Mouse (Mus musculus): ENCODE measurements around the gene Dennd1a. TPM values are rescaled to one million over a fixed set of nuclear protein-coding genes. Genes with fewer than 3 reads are reported as not detected.
A peak's percentile ranks its signal among the peaks of the same experiment; 100 is the strongest.

Gene Dennd1a
- polyA plus RNA-seq, 1 experiment from 2014 or later: 12.3 TPM

GRCm38 (mm10) chr2:37872791-37873190 lies 414.4 kb downstream of the Dennd1a start:
- 64% methylated on average over 4 of the region's 4 CpGs for WGBS
- no peak for ATAC-seq (ENCODE audit: insufficient number of reproducible peaks, low FRiP score, low TSS enrichment, low read depth)

DNA sequence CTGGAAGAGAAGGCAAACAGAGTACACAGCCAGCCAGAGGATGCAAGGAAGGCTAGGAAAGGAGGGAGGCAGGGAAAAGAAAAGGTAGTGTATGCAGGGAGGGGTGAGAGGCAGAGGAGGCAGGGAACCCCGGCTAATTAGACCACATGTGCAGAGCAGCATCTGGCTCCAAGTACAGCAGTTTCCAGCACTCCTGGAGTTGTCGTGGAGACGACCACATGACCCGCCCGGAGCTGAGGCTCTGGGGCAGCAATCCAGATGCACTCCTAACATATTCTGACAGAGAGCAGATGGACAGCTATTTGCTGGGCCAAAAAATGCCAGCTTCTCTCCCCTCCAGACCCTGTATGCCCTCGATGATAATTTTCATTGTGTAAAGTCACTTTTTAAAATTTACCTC lies 417.6 kb downstream of the Dennd1a start:
- H3K27ac ChIP-seq (replicated peaks; ENCODE audit: low read depth, low read length): no peak overlapping the region

More at GRCm38 (mm10) chr2:37872791-37873190, 414.4 kb downstream of the Dennd1a start:
- no peak overlapping the region for H3K4me3 ChIP-seq (ENCODE audit: low read depth, low read length)
- no peak overlapping the region for H3K27ac ChIP-seq (replicated peaks; ENCODE audit: low read depth, low read length)
- H3K36me3 ChIP-seq (ENCODE audit: control insufficient read depth, insufficient read depth, low read length): no peaks in the 10 kb centered on the region
- H3K9me3 ChIP-seq (ENCODE audit: control insufficient read depth, low read length): no peaks in the 10 kb centered on the region
- no peak overlapping the region for H3K4me2 ChIP-seq (ENCODE audit: low read depth, severe bottlenecking)
- H3K4me1 ChIP-seq (ENCODE audit: control insufficient read depth, insufficient read depth, low read length): peaks cover 7% of the 10 kb centered on the region
- no peak overlapping the region for H3K9ac ChIP-seq (ENCODE audit: low read length)
- no peak for DNase-seq (ENCODE audit: low spot score)
- H3K27me3 ChIP-seq (ENCODE audit: control insufficient read depth, insufficient read depth, low read length): no peaks in the 10 kb centered on the region

GRCm38 (mm10) chr2:37867387-37867786 lies 419.8 kb downstream of the Dennd1a start:
- no peak overlapping the region for H3K27ac ChIP-seq (replicated peaks; ENCODE audit: low read depth, low read length)
- H3K36me3 ChIP-seq (ENCODE audit: control insufficient read depth, insufficient read depth, low read length): no peaks in the 10 kb centered on the region
- 74% methylated on average over 5 of the region's 5 CpGs for WGBS
- ATAC-seq (ENCODE audit: insufficient number of reproducible peaks, low FRiP score, low TSS enrichment, low read depth): no peak
- no peak overlapping the region for H3K4me3 ChIP-seq (ENCODE audit: low read depth, low read length)
- H3K9me3 ChIP-seq (ENCODE audit: control insufficient read depth, low read length): no peaks in the 10 kb centered on the region
- H3K27me3 ChIP-seq (ENCODE audit: control insufficient read depth, insufficient read depth, low read length): no peaks in the 10 kb centered on the region
- DNase-seq (ENCODE audit: low spot score): no peak
- peaks cover 7% of the 10 kb centered on the region for H3K4me1 ChIP-seq (ENCODE audit: control insufficient read depth, insufficient read depth, low read length)
- H3K9ac ChIP-seq (ENCODE audit: low read length): no peak overlapping the region
- H3K4me2 ChIP-seq (ENCODE audit: low read depth, severe bottlenecking): no peak overlapping the region

More for the DNA sequence above, 417.6 kb downstream of the Dennd1a start:
- ATAC-seq (ENCODE audit: insufficient number of reproducible peaks, low FRiP score, low TSS enrichment, low read depth): peak; percentile 77
- WGBS: 15% methylated on average over 6 of the region's 6 CpGs
- DNase-seq (ENCODE audit: low spot score): peak; percentile 75
- Histone ChIP-seq H3K4me2 (ENCODE audit: low read depth, severe bottlenecking) (no peak overlapping the region), H3K9me3 (ENCODE audit: control insufficient read depth, low read length) (no peaks in the 10 kb centered on the region), H3K4me1 (ENCODE audit: control insufficient read depth, insufficient read depth, low read length) (peaks cover 7% of the 10 kb centered on the region), H3K27me3 (ENCODE audit: control insufficient read depth, insufficient read depth, low read length) (no peaks in the 10 kb centered on the region), H3K4me3 (ENCODE audit: low read depth, low read length) (no peak overlapping the region), H3K9ac (ENCODE audit: low read length) (no peak overlapping the region), H3K36me3 (ENCODE audit: control insufficient read depth, insufficient read depth, low read length) (no peaks in the 10 kb centered on the region)

DNA sequence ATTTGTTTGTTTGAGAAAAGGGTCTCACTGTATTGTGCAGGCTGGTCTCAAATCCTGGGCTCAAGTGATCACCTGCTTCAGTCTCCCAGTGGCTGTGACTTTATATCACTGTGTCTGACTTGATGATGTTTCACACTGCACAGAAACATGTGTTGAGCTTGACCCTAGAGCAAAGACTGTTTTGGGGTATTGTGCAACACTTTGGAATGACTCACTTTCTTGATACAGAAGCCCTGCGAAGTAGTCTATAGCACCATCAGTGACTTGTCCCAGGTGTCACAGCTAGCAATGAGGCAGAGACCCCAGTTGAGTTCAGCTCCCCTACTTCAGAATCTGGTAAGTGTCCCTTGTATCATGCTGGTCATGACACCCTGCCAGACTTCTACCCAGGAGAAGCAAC lies 429.7 kb downstream of the Dennd1a start:
- H3K9me3 ChIP-seq (ENCODE audit: control insufficient read depth, low read length): no peaks in the 10 kb centered on the region

GRCm38 (mm10) chr2:37856955-37857354 lies 430.2 kb downstream of the Dennd1a start:
- no peaks in the 10 kb centered on the region for H3K9me3 ChIP-seq (ENCODE audit: control insufficient read depth, low read length)
- WGBS: 93% methylated on average over 3 of the region's 3 CpGs
- no peak overlapping the region for H3K9ac ChIP-seq (ENCODE audit: low read length)
- no peak overlapping the region for H3K27ac ChIP-seq (replicated peaks; ENCODE audit: low read depth, low read length)
- no peaks in the 10 kb centered on the region; the same call in 1 of the 2 replicates for H3K4me1 ChIP-seq (ENCODE audit: control insufficient read depth, insufficient read depth, low read length)
- ATAC-seq (ENCODE audit: insufficient number of reproducible peaks, low FRiP score, low TSS enrichment, low read depth) (no peak), DNase-seq (ENCODE audit: low spot score) (no peak)
- no peak overlapping the region for H3K4me3 ChIP-seq (ENCODE audit: low read depth, low read length)
- no peak overlapping the region for H3K4me2 ChIP-seq (ENCODE audit: low read depth, severe bottlenecking)
- H3K36me3 ChIP-seq (ENCODE audit: control insufficient read depth, insufficient read depth, low read length): no peaks in the 10 kb centered on the region
- no peaks in the 10 kb centered on the region for H3K27me3 ChIP-seq (ENCODE audit: control insufficient read depth, insufficient read depth, low read length)

More for the DNA sequence above, 429.7 kb downstream of the Dennd1a start:
- Histone ChIP-seq H3K4me3 (ENCODE audit: low read depth, low read length) (no peak overlapping the region), H3K4me1 (ENCODE audit: control insufficient read depth, insufficient read depth, low read length) (no peaks in the 10 kb centered on the region; the same call in 1 of the 2 replicates), H3K9ac (ENCODE audit: low read length) (no peak overlapping the region), H3K27ac (replicated peaks; ENCODE audit: low read depth, low read length) (no peak overlapping the region), H3K4me2 (ENCODE audit: low read depth, severe bottlenecking) (no peak overlapping the region), H3K36me3 (ENCODE audit: control insufficient read depth, insufficient read depth, low read length) (no peaks in the 10 kb centered on the region), H3K27me3 (ENCODE audit: control insufficient read depth, insufficient read depth, low read length) (no peaks in the 10 kb centered on the region)
- no peak for DNase-seq (ENCODE audit: low spot score)
- no peak for ATAC-seq (ENCODE audit: insufficient number of reproducible peaks, low FRiP score, low TSS enrichment, low read depth)
- 89% methylated on average over 1 of the region's 1 CpGs for WGBS

- Histone ChIP-seq H3K4me3 (ENCODE audit: low read depth, low read length) (no peak overlapping the region), H3K36me3 (ENCODE audit: control insufficient read depth, insufficient read depth, low read length) (no peaks in the 10 kb centered on the region), H3K27me3 (ENCODE audit: control insufficient read depth, insufficient read depth, low read length) (no peaks in the 10 kb centered on the region), H3K27ac (replicated peaks; ENCODE audit: low read depth, low read length) (no peak overlapping the region), H3K4me2 (ENCODE audit: low read depth, severe bottlenecking) (no peak overlapping the region), H3K9ac (ENCODE audit: low read length) (no peak overlapping the region), H3K4me1 (ENCODE audit: control insufficient read depth, insufficient read depth, low read length) (no peaks in the 10 kb centered on the region; the same call in 1 of the 2 replicates), H3K9me3 (ENCODE audit: control insufficient read depth, low read length) (no peaks in the 10 kb centered on the region)
- 69% methylated on average over 2 of the region's 2 CpGs for WGBS
- DNase-seq (ENCODE audit: low spot score): no peak
- no peak for ATAC-seq (ENCODE audit: insufficient number of reproducible peaks, low FRiP score, low TSS enrichment, low read depth)
These were observed 432.0 kb downstream of the Dennd1a start for GRCm38 (mm10) chr2:37855226-37855625.

GRCm38 (mm10) chr2:37853878-37854435 lies 433.2 kb downstream of the Dennd1a start:
- Histone ChIP-seq H3K4me2 (ENCODE audit: low read depth, severe bottlenecking) (no peak overlapping the region), H3K9me3 (ENCODE audit: control insufficient read depth, low read length) (no peaks in the 10 kb centered on the region), H3K27ac (replicated peaks; ENCODE audit: low read depth, low read length) (no peak overlapping the region), H3K27me3 (ENCODE audit: control insufficient read depth, insufficient read depth, low read length) (no peaks in the 10 kb centered on the region), H3K9ac (ENCODE audit: low read length) (no peak overlapping the region), H3K4me3 (ENCODE audit: low read depth, low read length) (no peak overlapping the region), H3K4me1 (ENCODE audit: control insufficient read depth, insufficient read depth, low read length) (no peaks in the 10 kb centered on the region; the same call in 1 of the 2 replicates), H3K36me3 (ENCODE audit: control insufficient read depth, insufficient read depth, low read length) (no peaks in the 10 kb centered on the region)
- no peak for ATAC-seq (ENCODE audit: insufficient number of reproducible peaks, low FRiP score, low TSS enrichment, low read depth)
- 56% methylated on average over 1 of the region's 1 CpGs for WGBS
- DNase-seq (ENCODE audit: low spot score): no peak

GRCm38 (mm10) chr2:37850626-37851025 lies 436.6 kb downstream of the Dennd1a start:
- WGBS: 91% methylated on average over 1 of the region's 1 CpGs
- Histone ChIP-seq H3K27me3 (ENCODE audit: control insufficient read depth, insufficient read depth, low read length) (no peaks in the 10 kb centered on the region), H3K36me3 (ENCODE audit: control insufficient read depth, insufficient read depth, low read length) (no peaks in the 10 kb centered on the region), H3K4me3 (ENCODE audit: low read depth, low read length) (no peak overlapping the region), H3K9me3 (ENCODE audit: control insufficient read depth, low read length) (no peaks in the 10 kb centered on the region), H3K4me1 (ENCODE audit: control insufficient read depth, insufficient read depth, low read length) (no peaks in the 10 kb centered on the region; the same call in 1 of the 2 replicates), H3K9ac (ENCODE audit: low read length) (no peak overlapping the region), H3K27ac (replicated peaks; ENCODE audit: low read depth, low read length) (no peak overlapping the region), H3K4me2 (ENCODE audit: low read depth, severe bottlenecking) (no peak overlapping the region; the same call in 1 of the 2 replicates)
- no peak for ATAC-seq (ENCODE audit: insufficient number of reproducible peaks, low FRiP score, low TSS enrichment, low read depth)
- DNase-seq (ENCODE audit: low spot score): no peak

DNA sequence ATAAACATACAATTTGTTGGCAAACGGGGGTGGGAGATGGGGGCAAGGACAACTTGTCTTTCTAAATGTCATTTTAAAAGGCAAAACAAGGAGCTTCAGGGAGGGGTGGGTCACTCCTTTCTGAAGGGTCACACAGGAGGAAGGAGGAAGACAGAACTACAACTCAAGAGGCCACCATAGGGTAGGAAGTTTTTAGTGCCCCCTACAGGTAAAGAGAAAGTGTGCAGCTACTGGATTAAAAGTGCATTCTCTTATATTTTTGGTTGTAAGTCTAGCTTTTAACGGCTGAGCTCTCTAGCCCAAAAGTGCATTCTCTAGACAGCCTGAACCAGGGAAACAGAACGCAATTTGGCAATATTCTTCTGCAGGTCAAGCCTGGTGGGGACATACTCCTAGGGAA lies 437.8 kb downstream of the Dennd1a start:
- H3K9me3 ChIP-seq (ENCODE audit: control insufficient read depth, low read length): no peaks in the 10 kb centered on the region
- H3K27me3 ChIP-seq (ENCODE audit: control insufficient read depth, insufficient read depth, low read length): no peaks in the 10 kb centered on the region
- ATAC-seq (ENCODE audit: insufficient number of reproducible peaks, low FRiP score, low TSS enrichment, low read depth): no peak
- no peak overlapping the region for H3K27ac ChIP-seq (replicated peaks; ENCODE audit: low read depth, low read length)
- no peaks in the 10 kb centered on the region; the same call in 1 of the 2 replicates for H3K4me1 ChIP-seq (ENCODE audit: control insufficient read depth, insufficient read depth, low read length)
- no peak overlapping the region for H3K4me3 ChIP-seq (ENCODE audit: low read depth, low read length)
- H3K4me2 ChIP-seq (ENCODE audit: low read depth, severe bottlenecking): no peak overlapping the region
- 78% methylated on average over 3 of the region's 3 CpGs for WGBS
- no peaks in the 10 kb centered on the region for H3K36me3 ChIP-seq (ENCODE audit: control insufficient read depth, insufficient read depth, low read length)
- H3K9ac ChIP-seq (ENCODE audit: low read length): no peak overlapping the region
- DNase-seq (ENCODE audit: low spot score): no peak

Data from limb, embryonic 11.5 days (tissue).